Mouse (Mus musculus) layer of hippocampus, adult 9-10 months (tissue): ENCODE measurements around the gene Cd164l2.

Experiments
- DNase-seq: peaks from one replicate; pipeline ENCODE4 v3.0.0; 2022; ENCODE audit warnings: low spot score

The Cd164l2 gene

GRCm38 (mm10) chr4:133256820-133257219 lies 44.9 kb downstream of the Cd164l2 start:
- DNase-seq, result no peak

- DNase-seq, result no peak
These were observed 45.3 kb downstream of the Cd164l2 start for GRCm38 (mm10) chr4:133257230-133257629.

GRCm38 (mm10) chr4:133257798-133258408 lies 46.0 kb downstream of the Cd164l2 start:
- no peak for DNase-seq

- DNase-seq, result no peak
These were observed 49.9 kb downstream of the Cd164l2 start for GRCm38 (mm10) chr4:133261641-133262374.

DNA sequence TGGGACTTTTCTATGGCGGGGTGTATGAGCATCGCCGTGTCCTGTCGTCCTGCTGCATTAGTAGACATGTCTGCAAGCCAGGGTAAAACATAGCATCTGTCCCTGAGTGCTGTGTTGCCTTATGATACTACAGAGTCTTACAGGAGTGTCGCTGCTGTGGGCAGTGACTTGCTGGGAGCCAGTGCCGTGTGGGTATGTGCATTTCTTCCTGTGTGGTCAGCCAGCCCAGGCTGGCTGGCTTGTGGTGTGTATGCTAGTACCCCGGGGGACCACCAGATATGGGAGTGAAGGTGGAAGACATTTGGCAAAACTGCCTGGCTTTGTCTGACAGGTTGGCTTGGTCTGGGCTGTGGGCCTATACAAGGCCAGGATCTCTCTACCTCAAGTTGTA lies 50.4 kb downstream of the Cd164l2 start:
- DNase-seq, result no peak

DNA sequence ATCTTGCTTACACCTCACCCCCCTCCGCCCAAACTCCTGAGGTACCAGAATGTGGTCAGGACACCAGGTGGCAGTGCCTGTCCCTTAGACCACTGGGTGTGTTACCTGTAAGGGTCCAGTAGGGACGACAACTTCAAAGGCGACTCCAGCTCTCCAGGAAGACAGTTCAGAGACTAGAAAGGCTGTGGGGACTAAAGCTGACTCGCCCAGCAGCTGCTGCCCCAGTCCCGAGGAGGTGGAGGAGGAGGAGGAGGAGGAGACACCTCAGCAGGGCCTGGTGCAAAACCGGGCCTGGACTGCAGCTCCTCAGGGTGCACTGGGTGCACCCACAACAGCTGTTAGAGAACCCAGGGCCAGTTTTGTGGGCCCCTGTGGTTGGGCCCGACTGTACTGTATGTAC lies 51.0 kb downstream of the Cd164l2 start, which contains the start of gene Sytl1:
Sytl1 (minus strand) TSS at position 232 of the 400 bp plus-strand sequence.
- no peak for DNase-seq

DNA sequence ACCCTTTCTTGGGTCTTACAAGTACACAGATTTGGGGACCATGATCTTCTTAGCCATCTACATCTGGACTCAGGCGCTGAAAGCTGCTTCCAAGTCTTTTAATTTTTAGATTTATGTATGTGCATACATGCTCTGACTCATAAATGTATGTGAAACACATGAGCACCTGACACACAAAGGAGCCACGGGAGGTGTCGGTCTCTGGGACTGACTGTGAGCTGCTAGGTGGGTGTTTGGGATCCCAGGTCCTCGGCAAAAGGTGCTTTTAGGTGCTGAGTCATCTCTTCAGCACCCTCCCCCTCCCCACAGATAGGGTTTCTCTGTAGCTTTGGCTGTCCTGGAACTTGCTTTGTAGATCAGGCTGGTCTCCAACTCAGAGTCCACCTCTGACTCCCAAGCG lies 51.8 kb downstream of the Cd164l2 start:
- DNase-seq, result no peak

GRCm38 (mm10) chr4:133264559-133264958 lies 52.6 kb downstream of the Cd164l2 start:
- no peak for DNase-seq

GRCm38 (mm10) chr4:133265297-133265696 lies 53.4 kb downstream of the Cd164l2 start:
- no peak for DNase-seq

DNA sequence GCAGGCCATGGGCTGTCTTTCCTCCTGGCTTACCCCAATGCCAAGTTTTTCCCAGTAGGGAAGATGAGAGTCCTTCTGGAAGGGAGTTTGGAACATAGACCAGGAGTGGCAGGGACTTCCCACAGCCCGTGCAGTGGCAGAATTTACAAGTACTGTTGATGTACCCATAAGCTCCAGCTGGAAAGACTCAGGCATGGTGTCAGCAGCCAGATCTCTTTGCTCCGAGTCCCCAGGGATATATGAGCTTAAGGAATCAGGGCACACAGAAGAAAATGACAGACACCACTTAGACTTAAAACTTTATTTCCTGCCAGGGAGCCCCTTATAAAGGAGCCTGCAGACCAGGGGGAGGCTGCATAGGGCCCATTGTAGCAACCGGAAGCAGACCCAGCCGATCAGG lies 53.8 kb downstream of the Cd164l2 start:
- no peak for DNase-seq

DNA sequence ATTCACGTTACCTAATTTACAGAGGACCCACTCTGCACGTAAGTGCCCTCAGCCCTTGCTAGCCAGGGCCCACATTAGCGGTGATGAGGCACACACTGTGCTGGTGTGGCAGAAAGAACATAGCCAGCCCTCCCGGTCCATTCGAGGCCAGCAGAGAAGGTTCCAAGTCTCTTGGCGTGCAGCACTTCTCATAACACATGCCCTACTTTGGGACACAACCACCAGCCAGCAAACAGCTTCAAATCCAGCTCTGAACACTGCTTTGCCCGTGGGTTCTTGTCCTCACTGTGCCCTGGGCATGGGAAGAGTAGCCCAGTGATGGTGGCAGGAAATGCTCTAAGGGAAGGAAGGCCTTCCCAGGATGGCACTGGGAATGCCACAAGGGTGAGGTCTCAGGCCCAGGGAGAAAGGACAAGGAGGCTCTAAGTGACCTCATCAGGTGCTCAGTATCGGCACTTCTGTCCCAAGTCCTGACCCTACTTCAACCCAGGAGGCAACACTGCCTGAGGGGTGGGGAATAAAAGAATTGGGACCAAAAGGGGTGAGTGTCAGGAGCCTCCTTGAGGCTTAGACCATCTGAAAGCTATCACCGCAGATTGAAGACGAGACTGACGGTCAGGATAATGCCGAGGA lies 54.4 kb downstream of the Cd164l2 start:
- DNase-seq, result no peak

- no peak for DNase-seq
These were observed 57.0 kb downstream of the Cd164l2 start for GRCm38 (mm10) chr4:133268931-133269330.

DNA sequence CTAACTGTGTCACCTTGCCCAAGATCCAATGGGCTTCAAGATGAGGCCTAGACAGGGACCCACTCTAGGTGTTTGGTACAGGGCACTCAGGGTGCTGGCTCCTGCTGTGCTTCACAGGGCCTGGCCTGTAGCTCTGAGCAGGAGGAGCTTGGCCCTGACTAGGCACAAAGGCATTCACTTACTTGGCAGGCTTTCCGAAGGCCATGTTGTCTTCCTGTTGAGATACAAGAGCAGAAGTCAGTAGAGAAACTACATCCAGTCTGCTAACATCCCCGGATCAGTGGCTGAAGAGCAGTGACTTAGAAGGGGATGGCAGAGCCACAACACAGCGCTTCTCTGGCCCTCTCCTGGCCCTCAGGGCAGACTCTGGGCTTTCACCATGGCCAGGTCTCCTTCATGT lies 57.7 kb downstream of the Cd164l2 start:
- DNase-seq, result no peak

DNA sequence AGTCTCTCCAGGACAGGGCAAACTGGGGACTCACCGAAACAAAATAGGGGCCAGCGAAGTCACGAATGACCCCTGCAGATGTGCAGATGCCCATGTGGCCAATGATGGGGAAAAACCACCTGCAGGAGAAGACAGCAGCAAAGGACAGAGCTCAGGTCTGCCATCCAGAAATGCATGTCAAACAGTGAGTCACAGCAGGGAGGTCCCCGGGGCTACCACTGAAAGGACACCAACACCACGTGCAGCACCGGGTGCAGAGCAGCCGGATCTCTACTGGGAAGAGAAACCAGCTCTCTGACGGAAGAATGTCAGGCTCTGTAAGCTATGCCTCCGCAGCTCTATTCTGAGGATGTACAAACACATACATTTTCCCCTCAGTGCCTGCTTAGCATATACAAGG lies 59.0 kb downstream of the Cd164l2 start:
- no peak for DNase-seq
